Mouse (Mus musculus) intestine, embryonic 14.5 days (tissue): Measurements from ENCODE around the gene Trhde. TPM values are rescaled to one million over a fixed set of nuclear protein-coding genes. Genes with fewer than 3 reads are reported as not detected.

Experiments
- ATAC-seq: fragments of 200-750 bp; cut with Nextera tagmentation; replicated peaks from 2 replicates; pipeline ENCODE4 v1.8.0; 2017; ENCODE audit warnings: low read depth, moderate number of reproducible peaks, moderate TSS enrichment, moderate library complexity; ENCODE audit not compliant: low FRiP score, low TSS enrichment
- DNase-seq: peaks from one replicate; pipeline ENCODE4 v3.0.0-alpha.2; 2018; ENCODE audit warnings: low spot score
- H3K27ac ChIP-seq: fragments of 300-500 bp; sonication (generic); 2 replicates; pipeline ENCODE4 v1.5.1; 2014; ENCODE audit warnings: low read depth, mild to moderate bottlenecking, control low read depth
- H3K27me3 ChIP-seq: fragments of 300-500 bp; sonication (generic); replicated peaks from 2 replicates; pipeline ENCODE4 v1.6.1; 2014; ENCODE audit warnings: low read length, control low read depth; ENCODE audit not compliant: control insufficient read depth, insufficient read depth
- H3K36me3 ChIP-seq: fragments of 300-500 bp; sonication (generic); 2 replicates; pipeline ENCODE4 v1.6.1; 2014; ENCODE audit warnings: low read length, control low read depth; ENCODE audit not compliant: control insufficient read depth, insufficient read depth
- H3K4me1 ChIP-seq: fragments of 300-500 bp; sonication (generic); replicated peaks from 2 replicates; pipeline ENCODE4 v1.6.1; 2014; ENCODE audit warnings: low read length, control low read depth, mixed read lengths; ENCODE audit not compliant: control insufficient read depth, insufficient read depth
- H3K4me2 ChIP-seq: fragments of 300-500 bp; sonication (generic); 2 replicates; pipeline ENCODE4 v1.6.1; 2014; ENCODE audit warnings: low read length
- H3K4me3 ChIP-seq: fragments of 300-500 bp; sonication (generic); 2 replicates; pipeline ENCODE4 v1.5.1; 2014; ENCODE audit warnings: low read depth, low read length, control low read depth, mixed read lengths
- H3K9ac ChIP-seq: fragments of 300-500 bp; sonication (generic); 2 replicates; pipeline ENCODE4 v1.6.1; 2014; ENCODE audit warnings: mild to moderate bottlenecking, low read length
- H3K9me3 ChIP-seq: fragments of 300-500 bp; sonication (generic); 2 replicates; pipeline ENCODE4 v1.6.1; 2016; ENCODE audit warnings: low read length, control low read depth; ENCODE audit not compliant: control insufficient read depth
- WGBS: fragments of 180-500 bp; shearing (Covaris S2); extraction: QIAGEN DNeasy Blood & Tissue Kit; methylation state at CpG from one replicate; pipeline ENCODE4 v1.1.7; 2014; 5-methylcytosine and 5-hydroxymethylcytosine counted together
- polyA plus RNA-seq: library from polyadenylated mRNA; unstranded; fragments of >200 nt; fragmentation: Nextera tagmentation; extraction: Ambion mirVana; gene quantifications from 2 replicates; pipeline ENCODE4 v1.2.1, GENCODE M21; 2014

Gene Trhde
- polyA plus RNA-seq, 1 experiment from 2014 or later, result 0.49 TPM

GRCm38 (mm10) chr10:114799481-114799880 lies 2.6 kb downstream of the Trhde start:
- 81% methylated on average over 4 of the region's 4 CpGs for WGBS
- ATAC-seq (no peak), DNase-seq (no peak)
- Histone ChIP-seq H3K27ac (no peak overlapping the region), H3K9me3 (no peaks in the 10 kb centered on the region), H3K4me2 (no peak overlapping the region), H3K36me3 (no peaks in the 10 kb centered on the region), H3K9ac (no peak overlapping the region), H3K4me3 (no peak overlapping the region), H3K27me3 (peaks cover 54% of the 10 kb centered on the region), H3K4me1 (no peaks in the 10 kb centered on the region; the same call in 1 of the 2 replicates)

DNA sequence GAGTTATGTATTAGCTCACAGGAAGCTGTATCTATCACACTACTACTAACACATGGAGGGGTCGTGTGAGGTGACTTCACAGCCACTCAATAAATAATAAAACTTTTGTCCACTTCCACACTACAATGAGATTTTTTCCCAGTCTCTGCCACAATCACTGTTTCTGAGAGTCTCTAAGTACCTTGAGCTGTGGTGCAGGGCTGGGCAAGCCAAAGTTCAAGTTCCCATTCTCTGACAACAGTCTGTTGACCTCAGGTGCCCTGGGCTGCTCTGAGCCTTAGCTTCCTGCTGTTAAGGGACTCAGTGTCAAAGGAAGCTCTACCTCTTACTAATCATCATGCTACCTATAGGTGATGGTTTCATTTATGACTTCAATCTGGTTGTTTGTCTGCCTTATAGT lies 3.3 kb downstream of the Trhde start:
- ATAC-seq, result no peak

DNA sequence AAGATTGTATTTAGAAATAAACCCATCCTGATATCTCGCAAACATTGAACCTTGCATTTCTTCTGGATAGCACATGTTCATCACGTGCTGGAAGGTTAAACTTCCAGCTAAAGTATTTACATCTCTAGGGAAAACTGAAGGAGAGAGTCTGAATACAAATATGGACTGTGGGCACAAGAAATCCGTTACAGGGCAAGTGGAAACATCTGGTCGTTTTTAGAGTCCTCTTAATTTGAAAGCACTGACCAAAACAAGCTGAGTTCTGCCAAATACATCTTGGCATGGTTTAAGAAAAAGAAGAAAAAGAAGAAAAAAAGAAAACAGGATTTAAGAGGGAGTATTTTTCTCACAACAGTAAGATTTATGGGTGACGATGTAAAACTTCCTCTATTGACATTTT lies 3.9 kb downstream of the Trhde start:
- H3K9me3 ChIP-seq, result no peaks in the 10 kb centered on the region
- no peak overlapping the region for H3K4me2 ChIP-seq
- no peaks in the 10 kb centered on the region for H3K36me3 ChIP-seq
- ATAC-seq (no peak), DNase-seq (no peak)
- no peak overlapping the region for H3K27ac ChIP-seq
- 53% methylated on average over 5 of the region's 5 CpGs for WGBS
- no peak overlapping the region for H3K4me3 ChIP-seq
- H3K9ac ChIP-seq, result no peak overlapping the region
- H3K27me3 ChIP-seq, result peaks cover 46% of the 10 kb centered on the region
- H3K4me1 ChIP-seq, result no peaks in the 10 kb centered on the region; the same call in 1 of the 2 replicates

More for the DNA sequence above, 3.3 kb downstream of the Trhde start:
- Histone ChIP-seq H3K9me3 (no peaks in the 10 kb centered on the region), H3K4me1 (no peaks in the 10 kb centered on the region; the same call in 1 of the 2 replicates), H3K4me2 (no peak overlapping the region), H3K36me3 (no peaks in the 10 kb centered on the region), H3K4me3 (no peak overlapping the region), H3K9ac (no peak overlapping the region), H3K27me3 (peaks cover 52% of the 10 kb centered on the region), H3K27ac (no peak overlapping the region)
- no peak for DNase-seq
- 46% methylated on average over 1 of the region's 1 CpGs for WGBS

DNA sequence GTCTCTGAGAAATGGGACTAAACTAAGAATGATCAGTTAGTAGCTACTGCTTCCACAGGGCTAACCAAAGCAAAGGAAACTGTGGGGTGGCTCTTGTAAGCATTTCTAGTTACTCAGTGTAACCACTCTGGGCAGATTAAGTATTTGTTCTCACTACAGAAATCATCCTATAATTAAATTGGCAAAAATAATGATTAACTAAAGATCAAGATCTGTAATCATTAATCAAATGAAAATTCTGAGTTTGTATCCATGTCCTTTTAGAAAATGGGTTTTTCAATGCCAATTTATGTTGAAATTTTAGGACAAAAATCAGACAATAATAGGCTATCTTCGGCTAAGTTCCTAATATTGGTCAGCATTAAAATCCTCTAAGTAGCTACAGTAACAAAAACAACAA lies 4.4 kb downstream of the Trhde start:
- ATAC-seq, result no peak
- Histone ChIP-seq H3K27me3 (peaks cover 41% of the 10 kb centered on the region), H3K4me3 (no peak overlapping the region), H3K9me3 (no peaks in the 10 kb centered on the region), H3K27ac (no peak overlapping the region), H3K4me2 (no peak overlapping the region), H3K36me3 (no peaks in the 10 kb centered on the region), H3K4me1 (no peaks in the 10 kb centered on the region; the same call in 1 of the 2 replicates), H3K9ac (no peak overlapping the region)
- WGBS, result 82% methylated on average over 1 of the region's 1 CpGs
- no peak for DNase-seq

DNA sequence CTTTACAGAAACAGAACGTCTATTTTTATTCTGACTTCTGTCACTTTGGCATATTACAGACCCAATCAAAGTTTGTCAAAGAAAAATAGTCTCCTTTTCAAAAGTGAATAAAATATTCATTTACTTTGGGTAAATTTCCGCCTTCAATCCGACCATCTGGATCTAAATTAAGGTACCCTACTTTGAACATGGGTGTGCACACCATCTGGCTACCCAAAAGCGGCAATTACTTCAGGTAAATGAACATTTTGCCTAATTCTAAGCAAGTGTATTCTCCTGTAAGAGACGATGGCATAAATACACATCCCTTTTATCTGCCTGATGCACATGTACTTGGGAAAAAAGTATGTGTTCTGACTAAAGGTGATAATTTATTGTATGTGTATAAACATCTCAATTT lies 5.2 kb downstream of the Trhde start:
- ATAC-seq, result no peak
- no peak overlapping the region for H3K4me3 ChIP-seq
- WGBS, result 72% methylated on average over 5 of the region's 5 CpGs
- H3K36me3 ChIP-seq, result no peaks in the 10 kb centered on the region
- no peaks in the 10 kb centered on the region for H3K9me3 ChIP-seq
- no peak for DNase-seq
- H3K4me1 ChIP-seq, result no peaks in the 10 kb centered on the region; the same call in 1 of the 2 replicates
- H3K27me3 ChIP-seq, result peaks cover 33% of the 10 kb centered on the region
- H3K27ac ChIP-seq, result no peak overlapping the region
- no peak overlapping the region for H3K4me2 ChIP-seq
- H3K9ac ChIP-seq, result no peak overlapping the region

GRCm38 (mm10) chr10:114794214-114794613 lies 7.9 kb downstream of the Trhde start:
- Histone ChIP-seq H3K4me2 (no peak overlapping the region), H3K27me3 (peaks cover 8% of the 10 kb centered on the region; the same call in 1 of the 2 replicates), H3K27ac (no peak overlapping the region), H3K9me3 (no peaks in the 10 kb centered on the region), H3K4me1 (no peaks in the 10 kb centered on the region), H3K9ac (no peak overlapping the region), H3K36me3 (no peaks in the 10 kb centered on the region), H3K4me3 (no peak overlapping the region)
- ATAC-seq, result no peak
- DNase-seq, result no peak
- WGBS, result 52% methylated on average over 6 of the region's 6 CpGs

- 78% methylated on average over 4 of the region's 4 CpGs for WGBS
- Histone ChIP-seq H3K4me3 (no peak overlapping the region), H3K4me1 (no peaks in the 10 kb centered on the region), H3K4me2 (no peak overlapping the region), H3K9me3 (no peaks in the 10 kb centered on the region), H3K9ac (no peak overlapping the region), H3K36me3 (no peaks in the 10 kb centered on the region), H3K27me3 (no peaks in the 10 kb centered on the region), H3K27ac (no peak overlapping the region)
- ATAC-seq (no peak), DNase-seq (no peak)
These were observed 36.2 kb downstream of the Trhde start for GRCm38 (mm10) chr10:114765914-114766313.

DNA sequence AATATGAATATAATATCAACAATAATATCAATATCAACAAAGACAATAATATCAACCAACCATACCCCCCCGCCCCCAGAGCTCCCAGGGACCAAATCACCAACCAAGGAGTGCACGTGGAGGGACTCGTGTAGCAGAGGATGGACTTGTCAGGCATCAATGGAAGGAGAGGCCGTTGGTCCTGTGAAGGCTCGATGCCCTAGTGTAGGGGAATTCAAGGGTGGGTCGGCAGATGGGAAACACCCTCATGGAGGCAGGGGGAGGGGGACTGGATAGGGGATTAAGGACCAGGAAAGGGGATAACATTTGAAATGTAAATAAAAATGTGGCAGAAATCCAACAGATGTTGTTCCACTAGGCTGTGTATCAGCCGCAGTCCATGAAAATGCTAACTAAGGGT lies 40.0 kb downstream of the Trhde start:
- Histone ChIP-seq H3K36me3 (no peaks in the 10 kb centered on the region), H3K27me3 (no peaks in the 10 kb centered on the region), H3K9ac (no peak overlapping the region), H3K27ac (no peak overlapping the region), H3K4me1 (no peaks in the 10 kb centered on the region), H3K9me3 (no peaks in the 10 kb centered on the region), H3K4me3 (no peak overlapping the region), H3K4me2 (no peak overlapping the region)
- no peak for ATAC-seq
- 79% methylated on average over 7 of the region's 7 CpGs for WGBS
- no peak for DNase-seq

DNA sequence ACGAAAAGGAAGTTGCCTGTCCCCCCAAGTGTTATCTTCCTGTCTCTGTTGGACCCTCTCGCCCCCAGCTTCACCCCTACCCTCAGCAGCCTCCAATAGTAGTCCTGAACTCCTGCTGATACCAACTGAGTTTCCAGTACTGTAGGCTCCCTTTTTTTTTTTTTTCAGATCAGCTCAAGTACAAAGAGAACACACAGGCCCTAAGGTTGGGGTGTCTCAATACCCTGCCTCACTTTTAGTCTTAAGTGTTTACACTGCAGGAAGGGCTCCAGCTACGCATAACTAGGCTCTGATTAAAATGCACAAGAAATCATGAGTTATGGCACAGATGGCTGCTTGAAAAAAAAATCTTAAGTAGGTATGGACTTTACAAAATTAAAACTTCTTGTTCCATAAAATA lies 42.9 kb downstream of the Trhde start:
- WGBS, result 66% methylated on average over 3 of the region's 3 CpGs
- Histone ChIP-seq H3K36me3 (no peaks in the 10 kb centered on the region), H3K4me3 (no peak overlapping the region), H3K4me2 (no peak overlapping the region), H3K4me1 (no peaks in the 10 kb centered on the region), H3K9ac (no peak overlapping the region), H3K27me3 (no peaks in the 10 kb centered on the region), H3K9me3 (no peaks in the 10 kb centered on the region), H3K27ac (no peak overlapping the region)
- DNase-seq (no peak), ATAC-seq (no peak)
